Mouse (Mus musculus): ENCODE results near the gene Gm20388.

Gene Gm20388

GRCm38 (mm10) chr8:122246257-122247211, 2335.9 kb downstream of the Gm20388 start:
- no peak for DNase-seq (ENCODE audit: low spot score)

- DNase-seq (ENCODE audit: low spot score): no peak
These were observed 2341.1 kb downstream of the Gm20388 start for GRCm38 (mm10) chr8:122251739-122252138.

GRCm38 (mm10) chr8:122252366-122252765, 2341.7 kb downstream of the Gm20388 start:
- DNase-seq (ENCODE audit: low spot score): no peak

GRCm38 (mm10) chr8:122259351-122259750, 2348.7 kb downstream of the Gm20388 start:
- peak; percentile 68 for DNase-seq (ENCODE audit: low spot score)

GRCm38 (mm10) chr8:122260755-122261154, 2350.1 kb downstream of the Gm20388 start:
- no peak for DNase-seq (ENCODE audit: low spot score)

- no peak for DNase-seq (ENCODE audit: low spot score)
These were observed 2352.2 kb downstream of the Gm20388 start for GRCm38 (mm10) chr8:122262835-122263234.

- no peak for DNase-seq (ENCODE audit: low spot score)
These were observed 2353.6 kb downstream of the Gm20388 start for GRCm38 (mm10) chr8:122264243-122264642.

- DNase-seq (ENCODE audit: low spot score): peak; percentile 36
These were observed 2354.9 kb downstream of the Gm20388 start for GRCm38 (mm10) chr8:122265522-122265921.

- DNase-seq (ENCODE audit: low spot score): no peak
These were observed 2356.2 kb downstream of the Gm20388 start for GRCm38 (mm10) chr8:122266867-122267266.

GRCm38 (mm10) chr8:122268861-122269260, 2358.2 kb downstream of the Gm20388 start:
- DNase-seq (ENCODE audit: low spot score): no peak

- peak; percentile 74 for DNase-seq (ENCODE audit: low spot score)
These were observed 2358.8 kb downstream of the Gm20388 start for GRCm38 (mm10) chr8:122269404-122269803.

- DNase-seq (ENCODE audit: low spot score): no peak
These were observed 2359.9 kb downstream of the Gm20388 start for GRCm38 (mm10) chr8:122270555-122270954.

- peak; percentile 77 for DNase-seq (ENCODE audit: low spot score)
These were observed 2362.5 kb downstream of the Gm20388 start for GRCm38 (mm10) chr8:122273152-122273551.

- no peak for DNase-seq (ENCODE audit: low spot score)
These were observed 2363.2 kb downstream of the Gm20388 start for GRCm38 (mm10) chr8:122273826-122274225.

- DNase-seq (ENCODE audit: low spot score): no peak
These were observed 2364.2 kb downstream of the Gm20388 start for GRCm38 (mm10) chr8:122274651-122275391.

- no peak for DNase-seq (ENCODE audit: low spot score)
These were observed 2365.7 kb downstream of the Gm20388 start for GRCm38 (mm10) chr8:122276308-122276707.

GRCm38 (mm10) chr8:122277204-122277995, 2366.8 kb downstream of the Gm20388 start:
- no peak for DNase-seq (ENCODE audit: low spot score)

- DNase-seq (ENCODE audit: low spot score): no peak
These were observed 2369.5 kb downstream of the Gm20388 start for GRCm38 (mm10) chr8:122280156-122280555.

- no peak for DNase-seq (ENCODE audit: low spot score)
These were observed 2370.1 kb downstream of the Gm20388 start for GRCm38 (mm10) chr8:122280588-122281316.

GRCm38 (mm10) chr8:122281317-122282034, 2370.8 kb downstream of the Gm20388 start:
- DNase-seq (ENCODE audit: low spot score): peak; percentile 100

GRCm38 (mm10) chr8:122282035-122282358, 2371.4 kb downstream of the Gm20388 start, which contains the start of gene Zfpm1:
Gene Zfpm1 (plus strand): TSS chr8:122282141.
- no peak for DNase-seq (ENCODE audit: low spot score)
